Mouse (Mus musculus): ENCODE results near the gene Elovl5. TPM values are rescaled to one million over a fixed set of nuclear protein-coding genes. Genes with fewer than 3 reads are reported as not detected.
A peak's percentile ranks its signal among the peaks of the same experiment; 100 is the strongest.

Elovl5 gene
- 98.2 and 105 TPM in 2 replicates for polyA plus RNA-seq (2014; fragmentation: Nextera tagmentation; extraction: Ambion mirVana)

GRCm38 (mm10) chr9:77917074-77917621 is at the start of gene Elovl5:
Gene Elovl5, plus strand, starts transcription at chr9:77917364.
- H3K9ac ChIP-seq (ENCODE audit: low read length) = peak within 1 kb of the TSS; percentile 85
- DNase-seq (ENCODE audit: low spot score, missing footprints) = peak; percentile 99
- H3K27ac ChIP-seq (ENCODE audit: low read depth, low read length) = peak within 1 kb of the TSS; percentile 71
- H3K27me3 ChIP-seq (ENCODE audit: control insufficient read depth, insufficient read depth, low read length) = no peaks in the 10 kb centered on the region
- ATAC-seq (ENCODE audit: low FRiP score) = peak; percentile 96
- H3K9me3 ChIP-seq (ENCODE audit: control insufficient read depth, low read length) = no peaks in the 10 kb centered on the region
- H3K4me1 ChIP-seq (ENCODE audit: control insufficient read depth, insufficient read depth, low read length) = peaks cover 4% of the 10 kb centered on the region; the same call in 1 of the 2 replicates
- under 1% methylated on average over 42 of the region's 42 CpGs for WGBS
- H3K4me3 ChIP-seq (ENCODE audit: low read depth, low read length) = peak within 1 kb of the TSS; percentile 63
- H3K4me2 ChIP-seq = peak within 1 kb of the TSS; percentile 63
- no peaks in the 10 kb centered on the region for H3K36me3 ChIP-seq (ENCODE audit: control insufficient read depth, insufficient read depth, low read length)

- Histone ChIP-seq H3K36me3 (ENCODE audit: control insufficient read depth, insufficient read depth, low read length) (no peaks in the 10 kb centered on the region), H3K9me3 (ENCODE audit: control insufficient read depth, low read length) (no peaks in the 10 kb centered on the region), H3K27ac (ENCODE audit: low read depth, low read length) (no peak overlapping the region), H3K9ac (ENCODE audit: low read length) (no peak overlapping the region), H3K4me3 (ENCODE audit: low read depth, low read length) (no peak overlapping the region), H3K27me3 (ENCODE audit: control insufficient read depth, insufficient read depth, low read length) (no peaks in the 10 kb centered on the region), H3K4me1 (ENCODE audit: control insufficient read depth, insufficient read depth, low read length) (no peaks in the 10 kb centered on the region), H3K4me2 (no peak overlapping the region)
- WGBS = 86% methylated on average over 4 of the region's 4 CpGs
- no peak for DNase-seq (ENCODE audit: low spot score, missing footprints)
- ATAC-seq (ENCODE audit: low FRiP score) = no peak
Measured at GRCm38 (mm10) chr9:77891501-77891900, 25.7 kb upstream of the Elovl5 start.

GRCm38 (mm10) chr9:77898551-77898950 is 18.6 kb upstream of the Elovl5 start:
- Histone ChIP-seq H3K27ac (ENCODE audit: low read depth, low read length) (no peak overlapping the region), H3K4me3 (ENCODE audit: low read depth, low read length) (no peak overlapping the region), H3K27me3 (ENCODE audit: control insufficient read depth, insufficient read depth, low read length) (no peaks in the 10 kb centered on the region), H3K9me3 (ENCODE audit: control insufficient read depth, low read length) (no peaks in the 10 kb centered on the region), H3K4me2 (no peak overlapping the region), H3K36me3 (ENCODE audit: control insufficient read depth, insufficient read depth, low read length) (no peaks in the 10 kb centered on the region), H3K4me1 (ENCODE audit: control insufficient read depth, insufficient read depth, low read length) (no peaks in the 10 kb centered on the region), H3K9ac (ENCODE audit: low read length) (no peak overlapping the region)
- 80% methylated on average over 7 of the region's 7 CpGs for WGBS
- ATAC-seq (ENCODE audit: low FRiP score) (no peak), DNase-seq (ENCODE audit: low spot score, missing footprints) (no peak)

GRCm38 (mm10) chr9:77904133-77904532 is 13.0 kb upstream of the Elovl5 start:
- Histone ChIP-seq H3K4me1 (ENCODE audit: control insufficient read depth, insufficient read depth, low read length) (no peaks in the 10 kb centered on the region), H3K36me3 (ENCODE audit: control insufficient read depth, insufficient read depth, low read length) (no peaks in the 10 kb centered on the region), H3K4me2 (no peak overlapping the region), H3K9me3 (ENCODE audit: control insufficient read depth, low read length) (no peaks in the 10 kb centered on the region), H3K9ac (ENCODE audit: low read length) (no peak overlapping the region), H3K4me3 (ENCODE audit: low read depth, low read length) (no peak overlapping the region), H3K27ac (ENCODE audit: low read depth, low read length) (no peak overlapping the region), H3K27me3 (ENCODE audit: control insufficient read depth, insufficient read depth, low read length) (no peaks in the 10 kb centered on the region)
- ATAC-seq (ENCODE audit: low FRiP score) = no peak
- WGBS = 93% methylated on average over 2 of the region's 2 CpGs
- no peak for DNase-seq (ENCODE audit: low spot score, missing footprints)

GRCm38 (mm10) chr9:77909572-77910269 is 7.4 kb upstream of the Elovl5 start:
- WGBS = 21% methylated on average over 10 of the region's 10 CpGs
- peak overlapping the region; percentile 68 for H3K4me2 ChIP-seq
- no peaks in the 10 kb centered on the region for H3K27me3 ChIP-seq (ENCODE audit: control insufficient read depth, insufficient read depth, low read length)
- DNase-seq (ENCODE audit: low spot score, missing footprints) (peak; percentile 89), ATAC-seq (ENCODE audit: low FRiP score) (no peak; the same call in 1 of the 2 replicates)
- H3K4me1 ChIP-seq (ENCODE audit: control insufficient read depth, insufficient read depth, low read length) = peaks cover 12% of the 10 kb centered on the region
- peak overlapping the region; percentile 85 for H3K27ac ChIP-seq (ENCODE audit: low read depth, low read length)
- H3K36me3 ChIP-seq (ENCODE audit: control insufficient read depth, insufficient read depth, low read length) = no peaks in the 10 kb centered on the region
- H3K9me3 ChIP-seq (ENCODE audit: control insufficient read depth, low read length) = no peaks in the 10 kb centered on the region
- peak overlapping the region; percentile 64 for H3K4me3 ChIP-seq (ENCODE audit: low read depth, low read length)
- peak overlapping the region; percentile 77 for H3K9ac ChIP-seq (ENCODE audit: low read length)

GRCm38 (mm10) chr9:77910270-77911240 is 6.6 kb upstream of the Elovl5 start:
- DNase-seq (ENCODE audit: low spot score, missing footprints) = peak; percentile 98
- peak; percentile 99 for ATAC-seq (ENCODE audit: low FRiP score)
- Histone ChIP-seq H3K36me3 (ENCODE audit: control insufficient read depth, insufficient read depth, low read length) (no peaks in the 10 kb centered on the region), H3K4me1 (ENCODE audit: control insufficient read depth, insufficient read depth, low read length) (peaks cover 12% of the 10 kb centered on the region), H3K4me3 (ENCODE audit: low read depth, low read length) (peak overlapping the region; percentile 64), H3K27me3 (ENCODE audit: control insufficient read depth, insufficient read depth, low read length) (no peaks in the 10 kb centered on the region), H3K27ac (ENCODE audit: low read depth, low read length) (peak overlapping the region; percentile 85), H3K4me2 (peak overlapping the region; percentile 68), H3K9ac (ENCODE audit: low read length) (peak overlapping the region; percentile 77), H3K9me3 (ENCODE audit: control insufficient read depth, low read length) (no peaks in the 10 kb centered on the region)
- WGBS = under 1% methylated on average over 66 of the region's 68 CpGs

- peak overlapping the region; percentile 77 for H3K9ac ChIP-seq (ENCODE audit: low read length)
- H3K9me3 ChIP-seq (ENCODE audit: control insufficient read depth, low read length) = no peaks in the 10 kb centered on the region
- ATAC-seq (ENCODE audit: low FRiP score) = no peak
- peak; percentile 85 for DNase-seq (ENCODE audit: low spot score, missing footprints)
- H3K4me1 ChIP-seq (ENCODE audit: control insufficient read depth, insufficient read depth, low read length) = peaks cover 12% of the 10 kb centered on the region
- H3K27ac ChIP-seq (ENCODE audit: low read depth, low read length) = peak overlapping the region; percentile 85; the same call in 1 of the 2 replicates
- H3K36me3 ChIP-seq (ENCODE audit: control insufficient read depth, insufficient read depth, low read length) = no peaks in the 10 kb centered on the region
- peak overlapping the region; percentile 68 for H3K4me2 ChIP-seq
- H3K27me3 ChIP-seq (ENCODE audit: control insufficient read depth, insufficient read depth, low read length) = no peaks in the 10 kb centered on the region
- 53% methylated on average over 7 of the region's 7 CpGs for WGBS
- H3K4me3 ChIP-seq (ENCODE audit: low read depth, low read length) = peak overlapping the region; percentile 64
Measured at GRCm38 (mm10) chr9:77911508-77912229, 5.5 kb upstream of the Elovl5 start.

GRCm38 (mm10) chr9:77912246-77912645 is 4.9 kb upstream of the Elovl5 start:
- H3K4me1 ChIP-seq (ENCODE audit: control insufficient read depth, insufficient read depth, low read length) = peaks cover 12% of the 10 kb centered on the region
- H3K27me3 ChIP-seq (ENCODE audit: control insufficient read depth, insufficient read depth, low read length) = no peaks in the 10 kb centered on the region
- no peak overlapping the region for H3K4me2 ChIP-seq
- H3K9ac ChIP-seq (ENCODE audit: low read length) = no peak overlapping the region
- H3K4me3 ChIP-seq (ENCODE audit: low read depth, low read length) = no peak overlapping the region
- no peaks in the 10 kb centered on the region for H3K9me3 ChIP-seq (ENCODE audit: control insufficient read depth, low read length)
- WGBS = 83% methylated on average over 6 of the region's 6 CpGs
- H3K27ac ChIP-seq (ENCODE audit: low read depth, low read length) = no peak overlapping the region
- DNase-seq (ENCODE audit: low spot score, missing footprints) (peak; percentile 72), ATAC-seq (ENCODE audit: low FRiP score) (no peak)
- no peaks in the 10 kb centered on the region for H3K36me3 ChIP-seq (ENCODE audit: control insufficient read depth, insufficient read depth, low read length)
